Mouse (Mus musculus) gastrocnemius, adult 18-20 months (tissue): ENCODE measurements around the gene Gpr84. TPM values are rescaled to one million over a fixed set of nuclear protein-coding genes. Genes with fewer than 3 reads are reported as not detected.

Experiments
- DNase-seq: peaks from one replicate; pipeline ENCODE4 v3.0.0; 2021; ENCODE audit warnings: low spot score
- total RNA-seq, 2 experiments: library from RNA; stranded (reverse); gene quantifications; 2 replicates each; pipeline ENCODE4 v1.2.3; 2021

Gene Gpr84
- total RNA-seq, 2 experiments from 2014 or later, result not detected

DNA sequence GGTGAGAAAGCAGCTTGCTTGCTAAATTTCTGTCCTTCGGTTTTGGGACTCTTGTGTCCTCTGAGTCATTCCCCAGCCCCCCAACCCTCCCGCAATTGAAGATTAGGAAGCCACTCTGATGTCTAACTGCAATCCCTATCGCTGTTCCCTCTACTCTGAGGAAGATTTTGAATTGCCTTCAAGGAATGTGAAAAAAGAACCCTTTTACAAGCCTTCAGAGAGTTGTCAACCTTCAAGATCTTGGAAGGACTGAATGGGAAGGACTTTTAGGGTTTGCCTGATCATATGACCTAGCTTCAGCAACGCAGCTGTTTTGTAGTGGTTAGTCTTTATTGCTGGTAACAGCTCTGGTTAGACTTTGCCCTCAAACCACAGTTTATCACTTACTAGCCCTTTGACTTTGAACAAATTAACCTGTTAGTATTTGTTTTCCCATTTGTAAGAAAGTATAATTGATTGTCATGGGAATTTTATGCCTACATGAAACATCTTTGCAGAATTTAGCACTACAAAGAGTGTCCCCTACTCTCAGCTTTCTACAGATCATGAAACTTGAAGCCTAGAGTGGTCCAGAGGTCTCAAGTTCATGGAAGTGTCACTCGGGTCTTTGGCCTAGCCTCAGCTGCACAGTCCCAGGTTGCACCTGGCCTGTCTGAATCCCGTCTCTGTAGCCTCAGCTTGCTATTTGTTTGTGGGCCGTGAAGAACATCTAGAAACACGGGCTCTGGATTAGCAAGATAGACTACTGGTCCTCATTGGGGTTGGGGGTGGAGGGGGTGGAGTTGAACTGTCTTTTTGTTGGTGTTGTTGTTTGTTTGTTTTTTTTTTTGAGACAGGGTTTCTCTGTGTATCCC, 4.4 kb downstream of the Gpr84 start:
- no peak for DNase-seq

DNA sequence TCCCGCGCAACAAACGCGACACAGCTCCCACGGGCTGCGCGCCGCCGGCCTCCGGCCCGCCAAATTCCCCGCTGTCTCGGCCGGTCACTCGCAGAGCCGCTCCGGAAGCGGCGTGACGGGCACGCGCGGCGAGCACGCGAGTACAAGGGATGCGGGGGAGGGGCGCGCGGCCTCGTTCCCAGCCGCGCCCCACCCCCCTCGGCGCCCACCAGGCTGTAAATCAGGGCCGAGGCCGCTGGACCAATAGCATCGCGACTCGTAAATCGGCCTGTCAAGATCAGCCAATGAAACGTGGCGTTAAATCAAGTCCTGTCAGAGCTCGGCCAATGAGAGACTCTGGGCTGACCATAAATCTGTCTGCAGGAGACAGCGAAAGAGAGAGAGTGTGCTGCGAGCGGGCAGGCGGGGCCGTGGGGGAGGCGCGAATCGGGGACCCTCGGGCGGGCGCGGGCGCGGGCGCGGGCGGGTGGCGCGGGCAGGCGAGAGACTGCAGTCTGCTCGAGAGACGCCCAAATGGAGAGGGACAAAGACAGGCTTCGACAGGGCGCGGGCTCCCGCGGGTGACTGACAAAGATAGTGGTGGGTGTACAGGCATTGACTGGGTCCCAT, 5.2 kb downstream of the Gpr84 start:
- peak; percentile 96 for DNase-seq

DNA sequence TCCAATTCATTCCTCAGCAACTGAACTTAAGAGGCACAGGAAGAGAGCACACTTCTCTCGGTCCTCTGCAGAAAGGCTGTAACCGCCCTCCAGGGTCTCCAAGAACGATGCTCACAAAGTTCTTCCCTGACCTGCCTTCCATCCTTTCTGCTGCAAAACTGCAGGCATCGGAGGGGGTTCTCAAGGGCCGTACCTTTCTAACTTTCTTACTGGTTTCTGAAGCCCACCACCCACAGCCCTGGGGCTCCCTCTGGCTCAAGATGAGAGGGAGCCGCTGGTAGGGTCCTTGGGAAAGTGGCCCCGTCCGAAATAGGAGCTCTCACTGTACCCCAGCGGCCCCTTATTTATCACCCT, 5.8 kb downstream of the Gpr84 start:
- no peak for DNase-seq

DNA sequence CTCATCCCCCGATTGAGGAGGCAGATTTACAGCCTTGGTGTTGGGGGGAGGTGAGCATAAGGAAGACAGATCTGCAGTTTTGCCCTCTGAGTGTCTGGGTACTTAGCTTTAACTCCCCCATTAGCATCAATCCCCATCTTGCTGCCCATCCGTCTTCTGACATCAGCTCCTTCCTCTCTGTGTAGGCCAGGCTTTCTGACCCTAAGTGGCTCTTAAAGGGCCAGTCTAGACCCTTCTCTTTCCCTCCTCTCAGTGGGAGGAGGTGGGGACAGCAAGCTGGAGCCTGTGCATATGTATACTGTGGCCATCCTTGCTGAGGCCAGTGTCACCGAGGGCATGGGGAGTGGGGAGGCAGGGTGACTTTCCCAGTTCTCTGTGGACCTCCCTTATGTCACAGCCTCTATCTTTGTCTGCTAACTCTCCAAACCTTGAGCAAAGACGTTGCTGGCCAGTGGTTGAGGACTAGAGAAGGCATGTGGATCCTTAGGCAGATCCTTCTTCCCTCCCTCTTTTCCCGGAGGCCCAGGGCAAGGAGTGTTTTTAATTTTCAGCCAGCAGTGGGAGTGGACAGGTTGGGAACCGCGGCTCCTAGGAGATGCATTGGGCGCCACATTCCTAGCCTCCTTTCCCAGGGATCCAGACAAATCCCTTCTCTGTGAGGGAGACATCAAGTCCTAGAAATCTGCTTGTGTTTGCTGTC, 6.3 kb downstream of the Gpr84 start:
- no peak for DNase-seq

DNA sequence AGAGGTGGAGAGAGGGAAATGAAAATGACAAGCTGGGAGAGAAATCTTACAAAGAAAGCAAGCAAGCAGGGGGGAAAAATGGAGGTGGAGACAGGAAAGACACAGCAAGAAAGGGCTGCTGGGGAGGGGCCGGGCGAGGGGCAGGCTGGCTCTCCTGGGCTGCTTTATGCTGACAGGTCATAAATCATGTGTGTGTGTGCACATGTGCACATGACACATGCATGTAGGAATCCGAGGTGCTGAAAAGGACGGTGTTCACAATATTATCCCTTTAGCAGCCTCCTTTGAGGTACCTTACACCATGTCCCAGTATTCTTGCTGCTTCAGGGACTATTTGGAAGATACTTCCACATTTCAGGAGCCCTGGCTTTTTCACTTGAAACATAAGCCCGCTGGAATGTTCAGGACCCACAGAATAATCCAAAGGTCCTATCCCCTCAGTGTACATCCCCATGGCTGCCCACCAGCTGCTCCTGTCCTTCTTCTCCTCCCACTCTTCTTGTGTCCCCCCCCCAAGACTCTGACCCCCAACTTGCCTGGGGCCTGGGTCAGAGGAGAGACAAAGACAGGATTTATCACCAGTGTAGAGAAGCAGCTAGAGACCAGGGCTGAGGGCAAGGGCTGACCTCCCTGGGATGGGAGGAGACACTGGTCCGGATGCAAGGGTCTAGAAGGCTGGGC, 7.9 kb downstream of the Gpr84 start:
- DNase-seq, result no peak

DNA sequence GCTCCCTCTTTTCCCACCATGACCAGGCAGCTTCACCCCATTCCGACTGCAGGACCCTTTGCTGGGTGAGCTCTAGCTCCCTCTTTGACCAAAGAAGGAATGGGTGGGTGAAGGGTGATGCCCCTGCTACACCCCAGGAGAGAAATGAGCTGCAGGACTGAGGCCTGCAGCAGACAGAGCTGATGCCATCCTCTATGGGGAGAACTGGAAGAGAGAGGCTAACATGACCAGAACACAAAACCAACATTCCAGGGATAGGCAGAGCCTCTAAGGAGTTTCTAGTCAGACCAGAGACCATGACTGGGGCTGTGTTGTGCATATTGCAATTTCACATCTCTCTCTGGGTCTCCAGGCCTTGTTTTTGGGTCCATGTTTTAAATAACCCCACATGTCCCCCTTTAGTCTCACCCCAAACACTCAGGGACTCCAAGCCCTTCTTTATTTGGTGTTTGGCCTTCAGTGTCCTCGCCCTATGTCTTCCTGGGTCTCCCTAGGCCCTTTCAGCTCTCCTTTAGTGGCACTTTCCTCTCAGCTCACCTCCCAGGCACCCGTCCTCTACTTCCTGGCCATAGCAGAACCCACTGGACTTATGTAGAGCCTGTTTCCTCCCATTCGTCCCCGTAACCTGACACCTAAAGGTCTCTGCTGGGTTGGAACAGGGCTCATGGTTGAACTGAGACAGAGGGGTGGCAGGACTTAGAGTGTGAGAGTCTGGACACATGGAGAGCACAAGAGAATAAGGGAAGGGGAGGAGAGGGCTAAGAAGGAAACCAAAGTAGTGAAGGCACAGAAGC, 8.7 kb downstream of the Gpr84 start:
- no peak for DNase-seq

DNA sequence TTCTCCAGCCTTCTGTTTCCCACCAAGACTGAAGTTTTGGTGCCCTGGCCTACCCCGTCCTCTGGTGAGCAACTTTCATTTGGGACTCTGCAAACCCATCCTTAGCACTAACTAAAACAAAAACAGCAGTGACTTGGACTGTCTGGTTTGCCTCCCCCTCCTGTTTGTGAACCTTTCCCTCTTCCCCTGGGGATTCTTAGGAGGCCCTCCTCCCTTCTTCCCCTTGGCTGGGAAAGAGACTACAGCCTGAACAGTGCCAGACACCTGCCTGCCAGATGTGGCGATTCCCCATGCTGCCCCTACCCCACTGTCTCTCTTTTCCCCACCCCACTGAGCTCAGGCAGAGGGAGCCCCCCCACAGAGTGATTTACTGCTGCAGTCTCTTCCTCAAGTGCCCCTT, 9.4 kb downstream of the Gpr84 start:
- DNase-seq, result no peak

DNA sequence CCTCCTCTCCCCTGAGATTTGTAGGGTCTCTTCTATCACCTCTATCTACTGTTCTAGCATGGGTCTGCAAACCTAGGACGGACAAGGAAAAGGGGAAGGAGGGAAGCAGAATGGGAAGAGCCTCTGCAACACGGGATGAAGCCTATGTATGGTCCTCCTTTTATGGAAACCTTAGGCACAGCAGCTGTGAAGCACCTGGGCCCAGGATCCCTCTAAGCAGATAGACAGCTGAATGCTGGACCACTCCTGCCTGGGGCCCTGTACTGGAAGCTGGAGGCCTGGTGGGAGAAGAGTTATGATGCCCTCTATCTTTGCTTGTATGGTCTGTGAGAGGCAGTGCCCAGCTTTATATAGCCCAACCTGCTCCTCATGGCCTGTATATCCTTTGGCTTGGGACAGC, 9.9 kb downstream of the Gpr84 start:
- no peak for DNase-seq

DNA sequence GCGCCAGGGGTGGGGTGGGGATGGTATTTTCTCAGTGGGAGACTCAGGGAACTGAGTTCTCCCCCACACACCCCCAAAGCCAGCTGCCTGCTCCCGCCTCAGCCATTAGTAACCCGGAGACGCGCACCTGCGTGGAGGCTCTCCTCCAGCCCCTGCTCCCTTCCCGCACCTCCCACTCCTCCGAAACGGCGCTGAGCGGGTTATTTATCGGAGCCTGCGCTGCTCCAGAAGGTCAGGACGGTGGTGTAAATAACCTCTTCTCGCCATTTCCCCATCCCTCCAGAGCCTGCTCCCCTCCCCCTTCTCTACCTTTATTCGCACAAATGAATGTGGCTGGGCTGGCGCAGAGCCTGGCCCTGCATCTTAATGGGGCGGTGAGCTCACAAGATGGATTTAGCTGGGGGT, 10.3 kb downstream of the Gpr84 start:
- DNase-seq, result no peak

DNA sequence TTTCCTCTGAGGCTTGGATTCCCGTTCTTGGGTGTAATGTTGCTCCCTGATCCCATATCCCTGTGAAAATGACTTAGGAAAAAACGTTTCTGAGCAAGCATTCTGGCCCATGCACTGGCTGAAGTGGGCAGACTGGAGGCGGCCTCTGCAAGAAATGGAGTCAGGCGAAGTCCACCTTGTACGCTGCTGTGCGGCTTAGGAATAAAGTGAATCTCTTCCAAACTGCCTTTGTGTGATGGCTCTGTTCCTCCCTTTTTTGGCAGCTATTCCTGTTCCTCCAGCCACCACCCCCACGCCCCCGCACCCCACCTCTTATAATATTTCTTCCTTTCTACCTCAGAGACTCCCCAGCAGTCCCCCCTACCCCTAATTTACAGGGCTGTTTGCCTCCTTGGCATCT, 10.8 kb downstream of the Gpr84 start:
- no peak for DNase-seq

DNA sequence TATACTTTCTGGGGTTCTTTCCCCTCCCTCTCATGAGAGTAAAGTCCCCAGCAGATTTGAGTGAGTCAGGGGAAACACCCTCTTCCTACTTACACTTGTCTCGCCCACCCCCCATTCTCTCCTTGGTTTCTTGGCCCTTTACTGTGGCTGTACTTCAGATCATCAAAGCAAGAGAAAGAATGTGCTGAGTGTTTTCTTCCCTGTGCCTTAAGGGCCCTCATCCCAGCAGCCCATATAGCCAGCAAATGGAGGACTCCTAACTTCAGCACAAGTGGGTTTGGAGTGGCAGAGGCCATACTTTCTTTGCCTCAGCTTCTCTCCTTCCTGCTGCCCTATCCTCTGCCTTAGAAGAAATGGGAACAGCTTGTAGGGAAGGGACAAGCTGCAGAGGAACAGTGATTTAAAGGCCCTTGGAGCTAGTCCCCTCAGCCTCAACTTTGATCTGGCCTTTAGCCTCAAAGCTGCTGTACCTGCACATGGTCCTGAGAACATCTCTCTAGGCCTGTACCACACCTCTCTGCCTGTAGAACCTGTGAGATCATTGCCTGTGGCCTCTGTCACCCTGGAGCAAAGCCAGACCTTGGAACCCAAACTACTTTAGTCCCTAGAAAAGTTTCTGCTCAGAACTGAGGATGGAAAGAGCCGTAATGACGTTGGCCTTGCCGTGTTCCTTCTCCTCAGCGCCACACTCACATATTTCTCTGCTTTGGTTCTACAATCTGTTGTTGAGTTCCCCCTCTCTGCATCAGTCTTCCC, 11.4 kb downstream of the Gpr84 start:
- DNase-seq, result no peak

DNA sequence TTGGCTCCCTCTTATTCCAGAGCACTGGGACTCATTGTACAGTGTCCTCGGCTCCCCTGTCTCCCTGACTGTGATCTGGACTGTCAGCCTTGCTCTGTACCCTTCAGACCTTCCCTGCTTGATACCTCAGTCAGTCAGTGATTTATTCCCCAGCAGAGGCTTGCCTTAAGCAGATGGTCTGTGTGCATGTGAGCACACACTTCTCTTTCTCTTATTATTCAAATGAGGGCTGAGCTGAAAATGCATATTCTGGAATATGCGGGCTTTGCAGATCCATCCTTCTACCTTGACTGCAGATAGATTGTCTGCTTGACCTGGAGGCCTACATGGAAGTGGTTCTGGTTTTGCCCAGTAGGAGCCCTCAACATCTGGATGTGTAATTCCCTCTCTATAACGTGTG, 12.4 kb downstream of the Gpr84 start:
- no peak for DNase-seq

DNA sequence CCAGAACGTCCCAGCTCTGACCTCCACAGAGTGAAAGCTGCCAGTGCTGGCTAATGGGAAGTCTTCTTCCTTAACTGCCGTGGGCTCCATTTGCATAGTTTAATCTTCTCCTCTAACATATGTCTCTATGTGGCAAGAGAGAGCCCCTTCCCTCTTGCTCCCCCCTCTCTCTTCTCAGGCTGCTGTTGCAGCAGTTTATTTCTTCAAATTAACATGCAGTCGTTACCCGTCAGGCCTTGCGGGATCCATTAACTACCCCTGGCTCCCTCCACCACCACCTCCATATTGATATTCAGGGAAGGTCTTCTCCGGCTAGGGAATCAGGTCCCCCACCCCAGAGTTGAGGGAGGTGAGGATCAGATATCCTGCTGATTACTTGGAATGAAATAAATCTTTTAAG, 13.1 kb downstream of the Gpr84 start:
- no peak for DNase-seq

DNA sequence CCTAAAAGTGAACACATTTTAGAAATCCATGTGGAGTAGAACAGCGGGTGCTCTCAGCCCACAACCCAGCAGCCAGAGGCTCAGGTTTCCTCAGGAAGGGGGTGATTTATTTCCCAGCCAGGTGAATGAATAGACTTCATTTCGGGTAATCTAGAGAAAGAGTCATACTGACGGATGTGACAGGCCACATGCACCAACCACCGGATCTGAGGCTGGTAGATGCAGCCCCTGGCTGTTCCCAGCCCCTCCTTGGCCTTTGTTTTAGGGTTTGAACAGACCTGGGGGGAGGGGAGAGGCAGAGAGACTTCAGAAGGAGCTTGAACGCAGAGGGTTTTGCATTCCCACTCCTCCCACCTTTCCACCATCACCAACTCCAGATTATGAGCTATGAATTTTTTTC, 14.6 kb downstream of the Gpr84 start:
- DNase-seq, result no peak

DNA sequence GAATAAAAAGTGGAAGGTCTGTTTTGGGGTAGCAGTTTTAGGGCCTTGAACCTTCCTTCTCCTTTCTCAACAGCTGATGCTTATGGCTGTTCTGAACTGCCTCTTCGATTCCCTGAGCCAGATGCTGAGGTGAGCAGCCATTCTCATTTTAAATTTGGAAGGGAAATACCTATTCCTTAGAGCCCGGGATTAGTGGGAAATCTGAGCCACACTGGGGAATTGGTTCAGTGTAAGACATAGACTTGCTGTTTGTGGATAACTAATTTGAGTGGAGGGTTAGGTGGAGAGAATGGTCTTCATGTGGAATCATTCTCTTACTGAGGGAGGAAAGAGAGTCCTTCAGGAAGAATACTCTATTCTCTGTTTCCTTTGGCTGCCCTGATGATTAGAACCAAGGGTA, 15.8 kb downstream of the Gpr84 start:
- DNase-seq, result no peak

DNA sequence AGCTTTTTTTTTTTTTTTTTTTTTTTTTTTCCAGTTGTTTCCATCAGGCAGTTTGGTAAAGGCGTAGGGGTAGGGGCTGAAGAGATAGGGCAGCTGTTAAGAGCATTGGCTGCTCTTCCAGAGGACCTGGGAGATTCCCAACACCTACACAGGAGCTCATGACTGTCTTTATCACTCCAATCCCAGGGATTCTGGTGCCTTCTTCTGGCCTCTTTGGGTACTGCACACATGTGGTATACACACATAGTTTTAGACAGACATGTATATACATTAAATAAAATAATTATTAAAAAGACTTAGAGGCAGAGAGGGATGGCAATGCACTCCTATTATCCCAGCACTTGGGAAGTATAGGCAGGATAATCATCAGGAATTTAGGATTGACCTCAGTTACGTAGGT, 17.0 kb downstream of the Gpr84 start:
- no peak for DNase-seq

DNA sequence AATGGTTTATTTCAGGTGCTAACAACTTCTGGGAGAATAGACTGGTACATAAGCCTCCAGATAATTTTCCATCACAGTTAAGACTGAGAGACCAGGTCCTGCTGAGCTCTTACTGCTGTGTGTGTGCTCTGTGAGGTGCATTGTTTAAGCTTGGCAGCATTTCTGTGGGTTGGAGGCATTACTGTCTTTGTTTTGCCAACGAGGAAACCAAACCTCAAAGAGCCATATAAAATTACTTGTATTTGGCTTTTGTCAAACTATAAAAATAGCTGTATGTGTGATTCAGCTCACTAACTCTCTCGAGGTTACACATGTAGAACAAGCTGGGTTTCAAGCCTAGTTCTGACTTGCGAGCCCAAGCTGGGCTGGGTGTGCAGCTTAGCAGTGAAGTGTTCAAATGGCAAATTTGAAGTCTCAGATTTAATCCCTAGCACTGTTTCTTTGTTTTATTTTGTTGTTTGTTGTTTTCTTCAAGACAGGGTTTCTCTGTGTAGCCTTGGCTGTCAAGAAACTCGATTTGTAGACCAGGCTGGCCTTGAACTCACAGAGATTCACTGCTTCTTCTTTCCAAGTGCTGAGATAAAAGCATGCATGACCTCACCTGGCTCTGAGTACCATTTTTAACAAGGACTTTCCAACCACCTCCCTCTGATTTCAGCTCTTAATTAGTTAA, 17.6 kb downstream of the Gpr84 start:
- DNase-seq, result no peak

DNA sequence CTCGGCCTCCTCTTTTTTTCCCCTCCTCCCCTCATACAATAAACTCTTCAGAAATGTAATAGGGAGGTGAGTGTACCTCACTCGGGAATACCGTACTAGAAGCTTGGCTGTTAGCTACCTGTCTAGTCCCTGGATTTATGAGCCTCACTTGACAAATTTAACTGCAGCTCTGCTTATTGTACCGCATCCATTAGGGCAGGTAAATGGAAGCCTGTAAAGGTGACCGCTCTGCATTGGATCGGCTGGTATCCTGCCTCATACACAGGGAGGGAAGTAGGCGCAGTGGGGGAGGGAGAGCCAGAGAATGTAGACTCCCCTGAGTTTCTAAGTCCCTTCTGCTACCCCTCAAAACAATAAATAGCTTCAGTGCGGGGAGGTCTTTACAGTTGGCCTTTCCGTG, 19.6 kb downstream of the Gpr84 start:
- no peak for DNase-seq

DNA sequence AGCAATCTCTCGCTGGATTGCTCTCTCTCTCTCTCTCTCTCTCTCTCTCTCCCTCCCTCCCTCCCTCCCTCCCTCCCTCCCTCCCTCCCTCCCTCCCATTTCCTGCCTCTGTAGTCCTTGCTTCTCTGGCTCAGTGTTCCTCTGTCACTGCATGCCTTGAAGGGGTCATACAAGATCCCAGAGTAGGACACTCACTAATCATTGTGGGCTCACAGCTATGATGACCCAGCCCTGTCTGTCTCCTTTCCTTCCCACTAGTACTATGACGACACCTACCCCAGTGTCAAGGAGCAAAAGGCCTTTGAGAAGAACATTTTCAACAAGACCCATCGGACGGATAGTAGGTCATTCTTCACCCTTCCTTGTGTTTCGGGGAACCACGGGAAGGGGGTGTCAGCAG, 20.0 kb downstream of the Gpr84 start:
- DNase-seq, result no peak

DNA sequence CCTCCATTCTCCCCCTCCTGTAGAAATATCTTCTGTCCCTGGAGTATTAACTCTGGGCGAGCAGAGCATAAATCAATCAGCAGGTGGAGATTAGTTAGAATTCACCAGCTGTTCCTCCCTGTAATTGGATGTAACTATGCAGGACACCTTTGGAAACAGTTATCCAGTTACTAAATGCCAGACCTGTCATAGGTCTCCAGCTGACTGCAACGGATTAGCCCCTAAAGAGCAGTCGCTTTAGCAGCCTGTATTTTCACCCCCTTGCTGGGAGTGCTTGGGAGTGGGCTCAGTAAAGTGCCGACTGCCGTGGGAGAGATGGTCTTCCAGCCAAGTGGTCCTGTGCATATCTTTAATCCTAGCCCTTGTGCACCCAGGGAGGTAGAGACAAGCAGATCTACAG, 20.8 kb downstream of the Gpr84 start:
- no peak for DNase-seq
